Mouse (Mus musculus) right cerebral cortex, postnatal 25 days (tissue): ENCODE results near the gene Dnajc13.

Experiments
- DNase-seq: peaks from one replicate; pipeline ENCODE4 v3.0.0; 2022

Dnajc13 gene

DNA sequence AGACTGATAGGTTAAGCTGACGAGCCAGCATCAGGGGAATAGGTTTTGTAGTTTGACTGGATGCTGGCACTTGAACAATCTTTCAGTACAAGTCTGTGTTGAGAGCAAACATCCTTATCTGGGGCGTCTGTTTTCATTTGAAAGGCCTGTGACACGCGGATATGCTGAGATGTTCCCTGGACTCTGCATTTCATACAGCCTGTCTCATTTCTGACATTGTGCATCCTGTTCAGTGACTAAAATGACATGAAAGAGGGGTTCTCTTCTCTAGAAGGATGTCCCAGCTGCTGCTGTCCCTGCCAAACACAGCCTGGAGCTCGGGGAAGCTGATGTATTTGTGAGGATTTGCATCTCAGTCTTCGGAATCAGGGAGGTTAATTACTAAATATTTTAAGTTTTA lies 155.2 kb downstream of the Dnajc13 start:
- DNase-seq = no peak

DNA sequence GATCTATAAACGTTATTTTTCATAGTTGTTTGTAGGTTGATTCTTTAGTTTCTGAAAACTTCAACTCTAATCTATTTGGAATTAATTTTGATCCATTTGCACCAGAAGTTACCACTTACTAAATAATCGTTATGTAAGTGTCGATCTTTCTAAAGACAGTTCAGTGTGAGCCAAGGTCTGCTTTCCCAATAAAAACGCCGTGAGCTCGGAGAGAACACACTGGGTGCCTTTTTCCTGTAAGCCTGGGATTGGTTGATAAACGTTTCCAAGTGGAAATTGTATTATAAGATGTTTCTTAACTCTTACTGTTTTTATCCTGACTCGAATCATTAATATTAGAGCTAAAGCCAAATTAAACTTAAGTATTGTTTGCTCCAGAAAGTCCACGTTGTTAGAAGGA lies 155.8 kb downstream of the Dnajc13 start:
- DNase-seq = no peak

DNA sequence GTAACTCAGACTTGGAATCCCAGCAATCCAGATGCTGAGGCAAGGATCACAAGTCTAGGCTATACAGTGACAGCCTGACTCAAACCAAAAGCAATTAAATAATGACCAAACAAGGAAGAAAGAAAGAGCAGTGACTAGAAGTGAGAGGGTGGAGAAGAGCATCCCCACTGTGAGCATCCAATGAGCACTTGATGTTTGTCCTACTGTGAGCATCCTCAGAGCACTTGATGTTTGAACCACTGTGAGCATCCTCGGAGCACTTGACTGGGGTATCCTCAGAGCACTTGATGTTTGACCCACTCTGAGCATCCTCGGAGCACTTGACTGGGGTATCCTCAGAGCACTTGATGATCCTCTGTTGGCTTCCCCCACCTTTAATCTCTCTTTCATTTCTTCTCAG lies 157.7 kb downstream of the Dnajc13 start:
- DNase-seq = no peak

DNA sequence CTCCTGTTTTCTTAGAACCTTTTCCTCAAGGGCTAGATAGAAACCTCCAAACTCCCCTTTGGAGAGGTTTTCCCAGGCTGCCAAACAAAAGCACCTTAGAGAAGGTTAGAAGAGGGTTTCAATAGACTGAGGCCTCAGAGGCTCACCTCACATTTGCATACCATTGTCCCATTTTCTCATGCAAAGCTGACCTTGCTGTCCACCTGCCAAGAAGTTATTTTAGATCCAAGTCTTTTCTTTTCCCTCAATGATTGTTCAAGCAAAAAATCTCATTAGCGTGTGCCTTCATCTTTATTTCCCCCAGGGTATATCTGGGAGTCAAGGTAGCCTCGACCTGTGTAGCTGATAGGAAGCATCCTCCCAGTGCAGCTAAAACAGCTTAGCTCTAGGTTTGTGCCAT lies 159.8 kb downstream of the Dnajc13 start:
- no peak for DNase-seq

DNA sequence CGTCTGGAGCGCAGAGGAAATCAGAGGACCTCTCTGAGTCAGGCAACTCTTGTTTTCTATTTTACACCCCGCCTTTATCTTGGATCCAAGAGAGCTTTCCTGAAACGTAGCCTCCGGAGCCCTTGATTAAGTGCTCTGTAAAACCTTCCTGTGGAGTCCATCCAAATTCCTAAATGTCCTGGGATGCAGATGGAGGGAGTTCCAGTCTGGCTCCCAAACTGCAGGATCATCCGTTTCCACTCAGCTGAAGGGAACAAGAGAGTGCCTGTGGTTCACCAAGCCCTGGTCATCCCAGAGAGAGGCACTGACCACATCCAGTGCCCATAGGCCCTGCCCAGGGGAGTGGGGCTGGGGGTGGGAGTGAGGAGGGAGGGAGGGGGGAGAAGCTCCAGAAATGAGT lies 160.4 kb downstream of the Dnajc13 start:
- DNase-seq = no peak

DNA sequence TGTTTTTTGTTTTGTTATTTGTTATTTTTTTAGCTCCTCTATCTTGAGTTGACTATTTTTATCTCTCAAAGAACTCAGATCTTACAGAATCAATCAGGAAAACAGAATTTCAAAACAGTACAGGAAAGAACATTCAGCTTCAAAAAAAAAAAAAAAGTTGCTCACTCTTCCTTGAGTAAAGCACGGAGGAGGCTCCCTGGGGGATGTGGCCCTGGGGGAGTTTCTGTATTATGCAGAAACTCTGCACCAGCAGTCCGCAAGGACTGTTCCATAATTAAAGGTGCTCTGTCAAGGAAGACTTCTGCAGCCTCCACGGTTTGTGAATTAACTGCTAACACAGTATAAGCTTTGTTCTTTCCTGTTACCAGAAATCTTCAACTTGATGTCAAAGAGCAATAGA lies 161.3 kb downstream of the Dnajc13 start:
- DNase-seq = no peak
